Mouse (Mus musculus) layer of hippocampus, postnatal 25 days (tissue): ENCODE results near the gene Ighmbp2. TPM values are rescaled to one million over a fixed set of nuclear protein-coding genes. Genes with fewer than 3 reads are reported as not detected.

Experiments used
- microRNA-seq, 2 experiments: library from miRNA; unstranded; fragments of <30 nt; microRNA quantifications; one replicate each; pipeline ENCODE4 v1.2.0; 2021
- total RNA-seq, 2 experiments: library from RNA; stranded (reverse); gene quantifications; 2 replicates each; pipeline ENCODE4 v1.2.3; 2021

Ighmbp2 gene
- total RNA-seq, 2 experiments from 2014 or later: 9.8 to 11.4 TPM

Small RNA genes lying within 50 kb of the gene (microRNA-seq; reads per million reads assigned to microRNA genes)
- gene Mir6984: 0.20 to 0.37 reads per million in 2 experiments

Other genes with a start within 250 kb of the Ighmbp2 start
- 10 to 100 TPM; 52.4 to 56.2 TPM for gene Mrpl21, start 116 bp downstream of the Ighmbp2 start, total RNA-seq
- gene Cpt1a, start 39.3 kb upstream of the Ighmbp2 start, total RNA-seq: 10 to 100 TPM; 25.6 to 27.0 TPM
- gene Tesmin, start 105.8 kb upstream of the Ighmbp2 start, total RNA-seq: under 1 TPM; 0.25 to 0.59 TPM
- gene Gal, start 131.5 kb upstream of the Ighmbp2 start, total RNA-seq: 1 to 10 TPM; 2.6 to 2.7 TPM